Mouse (Mus musculus): ENCODE measurements around the gene Reln.

Gene Reln

DNA sequence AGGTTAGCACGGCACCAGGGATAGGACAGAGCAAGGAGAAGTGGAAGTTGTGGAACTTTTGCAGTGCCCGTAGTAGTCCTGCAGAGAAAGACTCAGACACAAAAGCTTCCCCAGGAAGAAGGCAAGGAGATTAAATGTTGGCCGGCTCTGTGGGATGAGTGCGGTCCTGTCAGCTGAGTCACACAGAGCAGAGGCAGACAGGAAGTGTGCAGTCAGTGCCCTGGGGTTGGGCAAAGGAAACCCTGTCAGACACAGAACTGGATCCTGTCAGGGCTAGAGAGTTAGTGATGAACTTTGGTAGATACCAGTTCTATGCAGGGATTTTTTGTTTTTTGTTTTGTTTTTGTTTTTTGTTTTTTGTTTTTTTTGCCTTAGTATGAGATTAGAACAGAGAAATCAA, 120.0 kb downstream of the Reln start:
- no peak for DNase-seq (ENCODE audit: low read depth, low spot score)

GRCm38 (mm10) chr5:22223940-22224339, 120.6 kb downstream of the Reln start:
- no peak for DNase-seq (ENCODE audit: low read depth, low spot score)

- no peak for DNase-seq (ENCODE audit: low read depth, low spot score)
Measured at GRCm38 (mm10) chr5:22208311-22209021, 136.0 kb downstream of the Reln start.

- DNase-seq (ENCODE audit: low read depth, low spot score), result no peak
Measured at GRCm38 (mm10) chr5:22197926-22198325, 146.6 kb downstream of the Reln start.

DNA sequence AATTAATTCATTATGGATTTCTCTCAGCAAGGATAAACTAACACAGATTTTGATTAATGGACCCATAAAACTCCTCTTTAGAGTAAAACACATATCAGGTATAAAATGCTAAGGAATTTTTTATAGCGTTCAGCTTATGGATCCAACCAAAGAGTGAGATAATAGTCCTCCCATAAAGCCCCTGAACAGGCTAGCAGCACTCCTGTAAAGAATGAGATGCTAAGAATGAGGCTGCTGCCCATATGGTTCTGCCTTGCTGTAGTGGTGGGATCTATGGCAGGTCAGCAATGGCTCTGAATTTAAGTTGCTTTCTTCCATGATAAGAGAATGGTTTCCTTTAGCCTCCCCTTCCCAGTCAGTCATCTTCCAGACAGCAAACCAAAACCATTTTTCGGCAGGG, 147.6 kb downstream of the Reln start:
- DNase-seq (ENCODE audit: low read depth, low spot score), result no peak

- DNase-seq (ENCODE audit: low read depth, low spot score), result no peak
Measured at GRCm38 (mm10) chr5:22196476-22196875, 148.0 kb downstream of the Reln start.

GRCm38 (mm10) chr5:22195352-22195941, 149.1 kb downstream of the Reln start:
- DNase-seq (ENCODE audit: low read depth, low spot score), result no peak

GRCm38 (mm10) chr5:22191784-22192183, 152.7 kb downstream of the Reln start:
- DNase-seq (ENCODE audit: low read depth, low spot score), result no peak

DNA sequence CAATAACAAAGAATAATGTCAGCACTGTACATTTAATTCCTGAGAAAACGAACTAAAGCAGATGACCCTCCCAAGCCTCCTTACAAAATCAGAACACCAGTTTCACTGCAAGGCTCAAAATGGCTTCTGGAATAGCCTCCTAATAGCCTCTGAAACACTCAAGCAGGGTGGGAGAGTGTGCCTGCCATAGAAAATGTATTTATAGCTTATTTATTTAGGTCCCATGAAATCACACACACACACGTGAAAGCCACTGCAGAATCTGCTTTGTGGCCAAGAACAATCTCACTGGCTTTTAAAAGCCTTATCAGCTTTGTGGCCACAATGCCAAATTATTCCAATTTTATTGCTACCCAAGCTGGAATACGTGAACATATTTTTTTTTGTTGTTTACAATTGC, 154.2 kb downstream of the Reln start:
- no peak for DNase-seq (ENCODE audit: low read depth, low spot score)

GRCm38 (mm10) chr5:22187599-22187998, 156.9 kb downstream of the Reln start:
- DNase-seq (ENCODE audit: low read depth, low spot score), result no peak

- DNase-seq (ENCODE audit: low read depth, low spot score), result no peak
Measured at GRCm38 (mm10) chr5:22176480-22176879, 168.0 kb downstream of the Reln start.

DNA sequence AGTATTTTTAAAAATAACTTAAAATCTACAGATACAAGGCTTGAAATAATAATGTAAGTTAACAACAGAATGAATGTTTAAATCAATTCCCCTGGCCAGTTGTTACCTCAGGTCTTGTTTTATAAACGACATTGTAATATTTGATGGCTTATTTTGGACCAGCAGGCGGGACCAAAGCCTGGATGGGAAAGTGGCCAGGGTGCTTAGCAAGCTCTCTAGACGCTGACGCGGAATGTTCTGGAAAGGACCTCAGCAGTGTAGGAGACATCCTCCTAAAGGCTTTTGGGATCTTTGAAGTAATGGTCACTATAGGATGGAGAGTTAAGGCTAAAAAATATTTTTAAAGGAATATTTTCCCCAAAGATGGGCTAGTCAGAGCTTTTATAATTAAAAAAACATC, 173.2 kb downstream of the Reln start:
- DNase-seq (ENCODE audit: low read depth, low spot score), result no peak

DNA sequence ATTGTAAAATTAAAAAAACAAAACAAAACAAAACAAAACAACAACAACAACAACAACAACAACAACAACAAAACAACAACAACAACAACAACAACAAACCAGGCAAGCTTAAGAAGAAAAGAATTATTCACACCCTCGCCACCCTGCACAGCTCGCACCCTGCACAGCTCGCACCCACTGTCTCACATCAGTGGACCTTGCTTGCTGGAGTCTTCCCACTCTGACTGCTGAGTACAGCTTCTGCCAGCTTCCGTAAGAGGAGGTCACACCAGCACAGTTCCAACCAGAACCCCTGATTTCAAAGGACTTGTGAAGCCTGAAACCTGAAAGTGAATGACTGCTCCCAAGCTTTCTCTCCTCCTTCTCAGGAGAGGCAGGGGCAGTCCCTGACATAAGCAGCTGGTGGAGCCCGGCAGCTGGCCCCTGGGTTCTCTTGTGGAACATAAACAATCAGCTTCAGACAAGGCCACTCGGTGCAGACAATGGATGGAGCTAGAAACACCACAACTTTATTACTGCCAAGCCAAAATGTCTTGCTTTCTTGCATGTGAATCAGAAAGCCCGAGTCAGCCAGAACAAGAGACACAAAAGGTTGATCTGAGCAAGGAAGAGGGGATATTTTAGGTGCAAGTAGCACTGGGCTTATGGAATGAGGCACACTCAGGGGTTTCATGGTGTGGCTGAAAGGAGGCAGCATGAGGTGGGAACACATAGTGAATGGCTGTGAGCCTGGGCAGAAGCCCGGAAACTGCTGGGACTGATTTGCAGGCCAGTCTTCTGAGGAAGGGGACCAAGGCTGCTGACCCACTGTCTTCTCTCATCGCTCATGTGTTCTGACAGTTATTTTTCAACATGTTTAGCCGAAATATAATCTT, 180.2 kb downstream of the Reln start:
- no peak for DNase-seq (ENCODE audit: low read depth, low spot score)

GRCm38 (mm10) chr5:22160935-22161334, 183.6 kb downstream of the Reln start:
- DNase-seq (ENCODE audit: low read depth, low spot score), result no peak

DNA sequence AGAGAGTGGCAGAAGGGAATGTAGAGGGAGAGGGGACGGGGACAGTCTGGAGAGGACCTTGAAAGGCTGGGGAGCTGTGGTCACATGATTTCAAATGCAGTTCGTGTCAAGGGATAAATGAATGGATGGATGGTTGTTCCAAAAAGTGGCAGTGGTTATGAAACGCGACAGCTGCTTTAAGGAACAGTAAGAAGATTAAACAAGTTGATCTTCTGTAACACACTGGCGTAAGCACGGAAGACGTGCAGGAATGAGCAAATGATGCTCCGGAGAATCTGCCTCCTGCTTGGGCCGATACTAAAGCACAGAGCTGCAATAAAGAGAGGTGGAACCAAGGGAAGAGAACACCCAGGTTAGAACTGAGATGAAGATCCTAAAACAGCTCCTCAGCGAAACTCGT, 185.7 kb downstream of the Reln start:
- DNase-seq (ENCODE audit: low read depth, low spot score), result no peak

GRCm38 (mm10) chr5:22153601-22154000, 190.9 kb downstream of the Reln start:
- no peak for DNase-seq (ENCODE audit: low read depth, low spot score)

DNA sequence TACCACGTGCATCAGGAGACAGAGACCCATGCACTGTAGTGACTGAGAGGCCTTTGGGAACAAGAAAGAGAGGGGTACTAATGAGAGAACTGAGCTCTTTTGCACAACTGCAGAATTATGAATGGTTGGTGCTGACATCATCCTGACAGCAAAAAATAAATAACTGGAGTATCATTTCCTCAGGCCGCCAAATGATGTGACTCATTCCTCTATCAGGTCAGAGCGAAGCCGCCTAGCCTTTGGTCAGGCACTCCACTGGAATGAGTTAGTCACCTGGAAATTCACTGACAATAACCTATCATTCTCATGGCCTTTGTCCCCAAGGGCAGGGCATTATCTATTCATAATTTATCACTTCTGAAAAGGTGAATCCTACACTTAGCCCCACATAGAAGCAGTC, 202.7 kb downstream of the Reln start:
- DNase-seq (ENCODE audit: low read depth, low spot score), result no peak

DNA sequence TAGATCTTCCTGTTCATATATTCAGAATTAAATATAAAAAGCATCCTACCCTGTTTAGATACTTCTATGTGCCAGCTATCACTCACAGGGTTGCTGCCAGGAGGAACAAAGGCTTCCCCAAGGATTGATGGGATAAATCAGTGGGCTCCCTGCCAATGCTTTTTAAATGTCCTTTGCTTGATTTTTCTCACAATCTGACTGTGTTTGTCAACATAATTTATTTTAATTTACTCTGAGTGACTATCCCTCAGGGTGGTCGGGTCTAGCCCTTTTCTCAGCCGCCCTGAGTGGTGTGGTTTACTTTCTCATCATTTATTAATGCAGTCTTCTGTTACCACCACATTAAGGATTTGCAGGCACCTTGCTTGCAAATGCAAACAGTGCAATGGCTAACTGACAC, 205.5 kb downstream of the Reln start:
- no peak for DNase-seq (ENCODE audit: low read depth, low spot score)

DNA sequence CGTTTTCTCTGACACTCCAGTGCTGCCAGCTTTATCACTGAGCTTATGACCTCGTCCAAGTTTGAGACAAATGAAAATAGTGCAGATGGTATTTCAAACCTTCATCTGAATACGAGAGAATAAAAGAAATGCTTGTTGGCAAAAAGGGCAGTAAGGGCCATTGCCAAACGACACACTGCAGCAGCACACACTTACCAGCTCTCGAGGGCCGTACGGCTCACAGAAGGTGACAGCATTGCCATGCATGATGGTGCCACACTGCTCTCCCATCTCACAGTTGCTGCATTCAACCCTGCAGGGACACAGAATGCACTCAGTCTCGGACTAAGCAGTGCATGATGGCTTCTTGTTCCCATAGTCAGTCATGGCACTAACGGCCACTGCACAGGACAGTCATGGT, 210.1 kb downstream of the Reln start:
- no peak for DNase-seq (ENCODE audit: low read depth, low spot score)

GRCm38 (mm10) chr5:22131730-22132522, 212.6 kb downstream of the Reln start:
- no peak for DNase-seq (ENCODE audit: low read depth, low spot score)

- DNase-seq (ENCODE audit: low read depth, low spot score), result no peak
Measured at GRCm38 (mm10) chr5:22127583-22127982, 216.9 kb downstream of the Reln start.

- DNase-seq (ENCODE audit: low read depth, low spot score), result no peak
Measured at GRCm38 (mm10) chr5:22119296-22119695, 225.2 kb downstream of the Reln start.
